Mouse (Mus musculus) ES-Bruce4 (cell line): Measurements from ENCODE around the gene Ttyh2.

Experiments
- CTCF ChIP-seq: IDR thresholded peaks from one replicate; pipeline ENCODE4 v1.8.1; 2011; ENCODE audit warnings: low read depth, low read length
- EP300 ChIP-seq: IDR thresholded peaks from 2 replicates; pipeline ENCODE4 v1.6.1; 2011; ENCODE audit warnings: low read depth, low read length; ENCODE audit not compliant: insufficient read depth
- POLR2A ChIP-seq: IDR thresholded peaks from one replicate; pipeline ENCODE4 v1.8.1; 2011; ENCODE audit warnings: low read length; ENCODE audit not compliant: insufficient read depth

GRCm38 (mm10) chr11:114728333-114728732 lies 53.1 kb downstream of the Ttyh2 start:
- TF ChIP-seq POLR2A (no peak), CTCF (no peak), EP300 (no peak)
